Mouse (Mus musculus) heart, embryonic 10.5 days (tissue): ENCODE data around the gene Parva. TPM values are rescaled to one million over a fixed set of nuclear protein-coding genes. Genes with fewer than 3 reads are reported as not detected.

Source experiments
- DNase-seq: peaks from one replicate; pipeline ENCODE4 v3.0.0-alpha.2; 2017; ENCODE audit warnings: low spot score
- H3K27ac ChIP-seq: fragments of 300-500 bp; sonication (generic); 2 replicates; pipeline ENCODE4 v1.5.1; 2016; ENCODE audit warnings: mild to moderate bottlenecking
- H3K27me3 ChIP-seq: fragments of 300-500 bp; sonication (generic); 2 replicates; pipeline ENCODE4 v1.6.1; 2016; ENCODE audit warnings: mild to moderate bottlenecking; ENCODE audit not compliant: poor library complexity, insufficient read depth, severe bottlenecking
- H3K36me3 ChIP-seq: fragments of 300-500 bp; sonication (generic); 2 replicates; pipeline ENCODE4 v1.6.1; 2016; ENCODE audit warnings: mild to moderate bottlenecking, moderate library complexity
- H3K4me1 ChIP-seq: fragments of 300-500 bp; sonication (generic); 2 replicates; pipeline ENCODE4 v1.6.1; 2016; ENCODE audit warnings: mild to moderate bottlenecking
- H3K4me3 ChIP-seq: fragments of 300-500 bp; sonication (generic); 2 replicates; pipeline ENCODE4 v1.5.1; 2016; ENCODE audit warnings: mild to moderate bottlenecking, moderate library complexity
- H3K9me3 ChIP-seq: fragments of 300-500 bp; sonication (generic); 2 replicates; pipeline ENCODE4 v1.6.1; 2016; ENCODE audit warnings: mild to moderate bottlenecking, moderate library complexity
- WGBS: fragments of 180-500 bp; shearing (Covaris S2); methylation state at CpG from one replicate; pipeline ENCODE4 v1.1.7; 2016; 5-methylcytosine and 5-hydroxymethylcytosine counted together
- polyA plus RNA-seq: library from polyadenylated mRNA; unstranded; fragments of >200 nt; fragmentation: Nextera tagmentation; extraction: Ambion mirVana; gene quantifications from 2 replicates; pipeline ENCODE4 v1.2.1, GENCODE M21; 2016

Gene Parva
- polyA plus RNA-seq, 1 experiment from 2014 or later: 82.5 TPM

DNA sequence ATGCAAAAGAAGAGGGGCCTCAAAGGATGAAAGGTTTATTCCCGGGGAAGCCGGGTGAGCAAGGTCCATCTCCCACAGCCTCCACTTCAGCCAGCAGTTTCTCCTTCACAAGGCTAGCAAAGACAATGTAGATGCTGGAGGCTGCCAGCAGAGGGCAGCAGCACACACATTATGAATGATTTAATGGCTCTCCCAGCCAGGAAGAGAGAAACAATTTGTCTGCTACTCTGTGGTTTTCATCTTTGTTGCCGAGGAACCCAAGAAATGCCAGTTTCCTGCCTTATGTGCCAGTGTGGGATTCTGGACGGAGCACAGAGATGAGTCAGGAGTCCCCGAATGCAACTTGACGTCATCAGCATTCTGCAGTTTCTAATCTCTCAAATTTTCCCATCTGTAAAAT, 27.1 kb upstream of the Parva start:
- Histone ChIP-seq H3K36me3 (no peaks in the 10 kb centered on the region), H3K4me1 (peaks cover 14% of the 10 kb centered on the region), H3K27ac (peak overlapping the region; percentile 22), H3K9me3 (no peaks in the 10 kb centered on the region), H3K27me3 (no peaks in the 10 kb centered on the region), H3K4me3 (no peak overlapping the region)
- WGBS: 53% methylated on average over 6 of the region's 6 CpGs
- peak; percentile 83 for DNase-seq

DNA sequence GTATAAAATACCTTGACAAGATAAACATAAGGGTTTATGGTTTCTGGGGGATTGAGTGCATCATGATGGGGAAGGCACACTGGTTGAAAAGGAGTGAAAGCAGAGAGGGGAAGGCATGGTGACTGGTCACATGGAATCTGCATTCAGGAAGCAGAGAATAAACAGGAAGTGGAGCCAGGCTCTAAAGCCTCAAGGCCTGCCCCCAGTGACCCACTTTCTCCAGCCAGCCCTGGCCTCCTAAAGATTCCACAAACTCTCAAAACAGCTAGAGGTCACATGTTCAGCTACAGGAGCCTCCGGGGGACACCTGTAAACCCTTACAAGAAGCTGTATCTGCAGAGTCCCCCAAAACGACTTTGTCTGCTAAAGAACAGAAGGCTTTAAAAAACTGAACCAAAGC, 22.2 kb upstream of the Parva start:
- DNase-seq: no peak
- Histone ChIP-seq H3K27me3 (no peaks in the 10 kb centered on the region), H3K4me3 (no peak overlapping the region), H3K9me3 (no peaks in the 10 kb centered on the region), H3K4me1 (peaks cover 29% of the 10 kb centered on the region), H3K27ac (no peak overlapping the region), H3K36me3 (no peaks in the 10 kb centered on the region)
- 59% methylated on average over 2 of the region's 2 CpGs for WGBS

DNA sequence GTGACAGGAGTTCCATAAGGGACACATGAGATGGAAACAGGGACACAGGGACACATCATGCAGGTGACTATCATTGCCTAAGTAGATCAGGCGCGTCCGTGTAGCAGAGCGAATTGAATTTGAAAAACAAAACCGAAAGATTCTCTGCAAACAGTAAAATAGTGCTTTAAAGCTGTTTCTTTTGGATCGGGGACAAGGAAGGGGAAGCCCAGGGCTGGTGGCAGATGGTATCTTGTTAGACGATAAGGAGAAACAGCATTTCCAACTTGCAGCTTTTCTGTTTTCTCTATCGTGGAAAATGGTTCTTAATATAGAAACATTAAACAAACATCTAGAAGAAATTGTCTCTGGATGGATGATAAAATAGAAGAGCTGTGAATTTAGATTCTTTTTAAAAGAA, 21.7 kb upstream of the Parva start:
- no peaks in the 10 kb centered on the region for H3K9me3 ChIP-seq
- 77% methylated on average over 8 of the region's 8 CpGs for WGBS
- H3K36me3 ChIP-seq: no peaks in the 10 kb centered on the region
- no peaks in the 10 kb centered on the region for H3K27me3 ChIP-seq
- no peak overlapping the region for H3K27ac ChIP-seq
- no peak overlapping the region for H3K4me3 ChIP-seq
- H3K4me1 ChIP-seq: peaks cover 29% of the 10 kb centered on the region
- DNase-seq: no peak

DNA sequence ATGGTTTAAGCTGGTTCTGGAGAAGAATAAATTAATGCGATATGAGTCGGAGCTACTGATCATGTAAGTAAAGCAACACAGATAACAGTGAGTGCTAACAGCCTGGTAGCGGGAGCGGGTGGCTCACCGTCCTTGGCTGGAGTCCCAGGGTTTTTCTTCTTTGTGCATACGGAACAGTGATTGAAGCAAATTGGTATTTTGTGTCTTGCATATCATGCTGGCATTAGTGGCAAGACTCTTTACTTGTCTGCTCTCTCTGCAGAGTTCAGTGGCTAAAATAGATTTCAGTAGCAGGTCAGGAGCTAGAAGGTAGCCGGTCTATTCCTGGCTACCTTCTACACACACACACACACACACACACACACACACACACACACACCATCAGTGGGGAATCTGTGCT, 19.7 kb upstream of the Parva start:
- H3K36me3 ChIP-seq: no peaks in the 10 kb centered on the region
- DNase-seq: no peak
- 42% methylated on average over 7 of the region's 7 CpGs for WGBS
- H3K4me3 ChIP-seq: no peak overlapping the region
- no peaks in the 10 kb centered on the region for H3K9me3 ChIP-seq
- H3K4me1 ChIP-seq: peaks cover 25% of the 10 kb centered on the region
- no peaks in the 10 kb centered on the region for H3K27me3 ChIP-seq
- H3K27ac ChIP-seq: peak overlapping the region; percentile 53

DNA sequence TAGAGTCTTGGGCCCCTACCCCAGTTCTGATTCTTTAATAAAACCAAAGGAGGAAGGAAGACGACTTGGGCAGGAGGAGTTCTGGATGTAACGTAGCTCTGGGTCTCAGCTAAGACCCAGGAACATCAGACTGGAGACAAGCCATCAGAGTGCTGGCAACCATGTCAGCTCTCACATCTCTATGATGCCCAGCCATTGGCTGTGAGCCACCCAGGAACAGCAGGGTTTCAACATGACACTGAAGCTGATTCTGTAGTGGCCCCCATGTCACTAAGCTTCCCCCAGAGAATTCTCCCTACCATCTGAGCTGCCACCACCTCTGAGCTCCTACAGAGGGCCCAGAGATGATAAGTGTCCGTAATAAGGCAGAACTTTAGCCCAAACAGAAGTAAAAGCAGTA, 17.3 kb upstream of the Parva start:
- Histone ChIP-seq H3K9me3 (no peaks in the 10 kb centered on the region), H3K4me1 (peaks cover 17% of the 10 kb centered on the region), H3K27me3 (no peaks in the 10 kb centered on the region), H3K36me3 (no peaks in the 10 kb centered on the region), H3K27ac (no peak overlapping the region), H3K4me3 (no peak overlapping the region)
- 80% methylated on average over 3 of the region's 3 CpGs for WGBS
- DNase-seq: no peak

DNA sequence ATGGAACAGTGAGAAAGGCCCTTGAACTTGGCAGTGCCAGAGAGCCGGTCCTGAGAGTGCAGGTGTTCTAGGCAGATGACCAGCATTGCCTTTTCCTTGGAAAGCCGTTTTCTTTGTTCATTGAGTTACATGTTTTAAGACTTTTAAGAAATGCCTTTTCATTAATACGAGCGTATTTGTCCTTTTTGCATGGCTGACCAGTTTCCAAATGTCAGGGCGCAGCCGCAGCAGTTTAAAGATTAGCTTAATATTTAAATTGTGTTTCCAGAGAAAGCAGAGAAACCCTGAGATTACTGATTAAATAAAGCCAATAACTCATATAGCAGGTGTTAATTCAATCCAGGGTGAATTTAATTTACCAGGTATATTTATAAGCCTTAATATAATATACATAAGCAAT, 14.0 kb upstream of the Parva start:
- peaks cover 16% of the 10 kb centered on the region for H3K4me1 ChIP-seq
- 88% methylated on average over 6 of the region's 6 CpGs for WGBS
- no peak for DNase-seq
- H3K27me3 ChIP-seq: peaks cover 8% of the 10 kb centered on the region
- no peak overlapping the region for H3K27ac ChIP-seq
- no peaks in the 10 kb centered on the region for H3K9me3 ChIP-seq
- no peaks in the 10 kb centered on the region for H3K36me3 ChIP-seq
- no peak overlapping the region for H3K4me3 ChIP-seq

DNA sequence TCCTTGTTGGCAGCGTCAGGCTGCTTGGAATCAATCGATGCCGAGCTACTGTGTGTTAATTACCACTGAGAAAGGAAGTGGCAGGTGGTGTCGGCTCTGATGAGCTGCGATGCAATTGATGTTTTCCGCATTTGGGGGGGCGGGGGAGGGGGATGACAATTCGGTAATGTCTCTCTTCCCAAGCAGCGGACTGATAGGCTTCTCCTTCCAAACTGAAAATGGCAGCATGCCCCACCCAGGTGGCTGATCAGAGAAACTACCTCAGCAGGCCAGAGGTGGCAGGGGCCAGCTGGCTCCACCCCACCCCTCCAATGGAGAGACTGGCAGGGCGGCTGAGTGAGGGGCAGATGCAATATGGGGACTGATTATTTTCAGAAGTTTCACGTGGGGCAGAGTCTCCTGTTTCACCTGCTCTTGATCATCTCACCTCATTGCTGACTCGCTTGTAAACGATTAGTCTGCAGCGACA, 11.2 kb upstream of the Parva start:
- Histone ChIP-seq H3K27me3 (peaks cover 11% of the 10 kb centered on the region), H3K36me3 (no peaks in the 10 kb centered on the region), H3K27ac (peak overlapping the region; percentile 8; the same call in 1 of the 2 replicates), H3K4me1 (peaks cover 16% of the 10 kb centered on the region), H3K4me3 (0 out of 2 replicates have a peak overlapping the region, but pooled peaks have one; percentile 3), H3K9me3 (no peaks in the 10 kb centered on the region)
- DNase-seq: no peak
- 26% methylated on average over 14 of the region's 14 CpGs for WGBS

DNA sequence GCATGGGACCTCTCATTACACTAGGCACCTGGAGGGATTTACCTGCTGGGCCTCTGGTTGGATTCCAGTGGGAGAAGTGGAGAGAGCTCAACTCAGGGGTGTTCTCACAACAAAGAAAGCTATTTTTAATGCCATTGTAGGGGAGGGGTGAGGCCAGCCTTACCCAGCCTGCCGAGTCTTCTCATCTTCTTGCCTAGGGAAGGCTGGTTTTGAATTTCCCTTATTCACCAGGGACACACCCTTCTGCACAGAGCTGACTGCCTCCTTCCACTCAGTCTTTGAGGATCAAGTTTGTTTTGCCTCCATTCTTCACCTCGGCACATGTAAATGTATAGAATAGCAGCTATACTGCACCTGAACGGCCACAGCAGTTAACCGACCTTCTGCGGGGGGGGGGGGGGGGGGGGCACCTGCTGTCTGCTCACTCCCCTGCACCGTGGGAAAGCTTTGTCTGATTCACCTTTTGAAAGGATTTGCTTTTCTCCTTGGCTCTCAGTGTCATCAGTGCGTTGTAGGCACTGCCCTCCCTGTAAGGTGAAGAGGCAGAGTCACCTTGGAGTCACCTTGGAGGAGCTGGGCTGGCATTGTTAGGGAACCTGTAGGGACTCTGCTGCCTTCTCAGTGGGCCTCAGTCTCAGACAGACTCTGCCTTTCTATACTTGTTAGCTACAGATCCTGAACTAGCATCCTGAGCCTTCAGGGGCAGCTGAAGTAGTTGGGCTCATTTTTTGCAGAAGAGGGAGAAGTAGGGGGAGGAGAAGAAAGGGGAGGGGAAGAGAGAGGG, 10.4 kb upstream of the Parva start:
- Histone ChIP-seq H3K4me1 (peaks cover 16% of the 10 kb centered on the region), H3K27ac (peak overlapping the region; percentile 70), H3K36me3 (no peaks in the 10 kb centered on the region), H3K27me3 (peaks cover 11% of the 10 kb centered on the region), H3K4me3 (no peak overlapping the region), H3K9me3 (no peaks in the 10 kb centered on the region)
- WGBS: 20% methylated on average over 7 of the region's 7 CpGs
- no peak for DNase-seq

DNA sequence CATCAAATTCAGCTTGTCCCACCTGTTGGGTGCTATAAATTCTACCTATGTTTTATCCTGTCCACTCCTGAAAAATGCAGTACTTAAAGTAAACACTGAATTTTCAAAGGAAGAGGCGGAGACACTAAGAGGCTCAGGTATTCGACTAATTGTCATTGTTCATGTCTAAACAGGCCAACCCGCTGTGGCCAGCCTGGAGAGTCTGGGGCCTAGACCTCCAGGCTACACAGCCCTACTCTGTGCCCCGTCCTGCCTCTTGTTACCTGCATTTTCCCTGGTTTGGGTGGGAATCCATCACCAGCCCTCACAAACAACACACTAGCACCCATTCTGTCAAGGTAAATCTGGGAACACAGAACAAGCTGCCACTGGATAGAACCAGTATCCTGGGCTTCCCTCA, 9.7 kb upstream of the Parva start:
- Histone ChIP-seq H3K4me1 (peaks cover 20% of the 10 kb centered on the region), H3K36me3 (no peaks in the 10 kb centered on the region), H3K4me3 (no peak overlapping the region), H3K27me3 (peaks cover 11% of the 10 kb centered on the region), H3K9me3 (no peaks in the 10 kb centered on the region), H3K27ac (0 out of 2 replicates have a peak overlapping the region, but pooled peaks have one; percentile 70)
- DNase-seq: no peak
- 76% methylated on average over 4 of the region's 4 CpGs for WGBS

DNA sequence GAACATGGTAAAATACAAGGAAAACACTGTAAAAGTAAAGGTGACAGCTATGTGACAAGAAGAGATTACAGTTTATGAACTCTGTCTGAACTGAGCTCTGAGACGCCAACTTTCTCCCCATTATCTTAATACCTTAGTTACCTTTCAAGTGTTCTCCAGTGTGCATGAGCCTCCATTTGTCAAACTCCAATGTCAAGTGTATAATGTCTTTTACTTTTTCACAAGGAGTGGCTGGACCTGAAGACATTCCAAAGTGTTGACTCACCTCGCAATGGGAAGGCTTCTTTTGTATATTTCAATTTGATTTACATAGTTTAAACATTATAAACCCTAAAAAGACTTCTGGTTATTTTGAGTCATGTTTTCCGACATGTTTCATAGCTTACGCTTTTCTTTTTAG, 3.9 kb upstream of the Parva start:
- peaks cover 21% of the 10 kb centered on the region for H3K4me1 ChIP-seq
- 79% methylated on average over 4 of the region's 4 CpGs for WGBS
- no peak overlapping the region for H3K27ac ChIP-seq
- 0 out of 2 replicates have a peak, but pooled peaks cover 3% of the 10 kb centered on the region for H3K27me3 ChIP-seq
- no peaks in the 10 kb centered on the region for H3K36me3 ChIP-seq
- H3K9me3 ChIP-seq: no peaks in the 10 kb centered on the region
- no peak overlapping the region for H3K4me3 ChIP-seq
- DNase-seq: no peak

DNA sequence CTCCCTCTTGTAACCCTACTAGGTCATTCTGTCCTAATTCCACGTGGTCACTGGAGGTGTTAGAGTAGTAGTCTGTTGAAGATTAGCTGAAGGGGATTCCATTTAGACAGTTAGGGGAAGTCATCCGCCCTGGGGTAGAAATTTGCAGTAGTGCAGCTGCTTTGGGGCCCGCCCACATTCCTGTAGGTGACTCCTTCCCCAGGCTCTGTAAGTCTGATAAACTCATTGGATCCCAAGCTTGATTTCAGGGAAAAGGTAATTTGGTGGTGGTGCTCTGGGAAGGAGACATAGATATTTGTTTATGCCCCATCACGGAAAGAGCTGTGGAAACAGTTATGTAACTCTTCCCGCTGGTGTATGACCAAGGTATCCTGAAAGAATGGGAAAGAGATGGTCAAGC, 494 bp upstream of the Parva start:
- no peak for DNase-seq
- 39% methylated on average over 5 of the region's 5 CpGs for WGBS

DNA sequence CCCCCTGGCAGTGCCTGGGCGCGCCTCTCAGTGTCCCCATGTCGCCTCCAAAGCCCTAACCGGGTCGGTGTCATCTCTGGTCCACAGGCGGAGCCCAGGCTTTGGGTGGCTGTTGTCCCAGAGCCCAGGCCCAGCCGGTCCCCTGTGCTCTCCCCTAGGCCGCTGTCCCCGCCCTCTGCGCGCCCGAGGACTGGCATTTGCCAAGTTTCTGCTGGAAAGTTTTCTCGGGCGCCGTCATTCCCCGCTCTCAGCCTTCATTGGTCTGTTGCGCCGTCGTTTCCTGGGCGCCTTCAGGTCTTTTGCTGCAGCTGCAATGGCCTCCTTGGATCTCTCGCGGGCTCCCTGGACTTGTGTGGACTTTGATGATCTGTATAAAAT, 842 bp downstream of the Parva start:
- peaks cover 3% of the 10 kb centered on the region; the same call in 1 of the 2 replicates for H3K36me3 ChIP-seq
- peak overlapping the region; percentile 99 for H3K27ac ChIP-seq
- peak; percentile 88 for DNase-seq
- peak overlapping the region; percentile 81 for H3K4me3 ChIP-seq
- WGBS: 0% methylated on average over 22 of the region's 22 CpGs
- no peaks in the 10 kb centered on the region for H3K27me3 ChIP-seq
- H3K9me3 ChIP-seq: no peaks in the 10 kb centered on the region; the same call in 1 of the 2 replicates
- peaks cover 25% of the 10 kb centered on the region for H3K4me1 ChIP-seq

More for the DNA sequence above, 494 bp upstream of the Parva start:
- Histone ChIP-seq H3K9me3 (no peaks in the 10 kb centered on the region; the same call in 1 of the 2 replicates), H3K36me3 (peaks cover 3% of the 10 kb centered on the region; the same call in 1 of the 2 replicates), H3K27ac (peak overlapping the region; percentile 99), H3K4me1 (peaks cover 30% of the 10 kb centered on the region), H3K27me3 (no peaks in the 10 kb centered on the region), H3K4me3 (peak overlapping the region; percentile 81)

DNA sequence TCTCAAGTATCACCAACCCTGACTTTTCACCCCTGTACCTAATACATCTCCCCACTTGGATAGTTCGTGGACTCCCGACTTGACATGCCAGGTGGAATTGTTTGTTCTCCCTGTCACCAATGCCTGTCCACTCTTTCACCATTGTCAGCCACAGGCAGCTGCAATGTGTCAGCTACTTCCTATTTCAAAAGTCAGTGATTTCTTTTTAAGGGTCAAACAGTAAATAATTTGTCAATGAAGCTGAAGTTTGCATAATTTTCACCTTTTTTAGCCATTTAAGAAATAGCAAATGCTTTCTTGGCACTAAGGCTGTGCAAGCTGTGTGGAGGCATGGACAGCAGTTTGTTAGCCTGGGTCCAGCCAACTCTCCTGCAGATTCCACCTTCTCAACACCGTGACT, 12.5 kb downstream of the Parva start:
- Histone ChIP-seq H3K9me3 (no peaks in the 10 kb centered on the region), H3K36me3 (peaks cover 14% of the 10 kb centered on the region), H3K4me3 (no peak overlapping the region), H3K4me1 (peaks cover 63% of the 10 kb centered on the region), H3K27ac (no peak overlapping the region), H3K27me3 (no peaks in the 10 kb centered on the region)
- no peak for DNase-seq
- 57% methylated on average over 3 of the region's 3 CpGs for WGBS
